Mouse (Mus musculus) kidney, adult 2 months (tissue): ENCODE results near the gene Gm28048.

ENCODE experiments used
- CTCF ChIP-seq: fragments of 200-500 bp; conservative IDR thresholded peaks from 2 replicates; pipeline ENCODE4 v1.5.1; 2011; ENCODE audit warnings: low read depth, mild to moderate bottlenecking, control low read depth, low read length, moderate library complexity, mixed read lengths; ENCODE audit not compliant: insufficient read depth, insufficient read length
- POLR2A ChIP-seq: fragments of 200-500 bp; IDR thresholded peaks from one replicate; pipeline ENCODE4 v1.6.1; 2011; ENCODE audit warnings: low read depth, low read length, control low read depth

DNA sequence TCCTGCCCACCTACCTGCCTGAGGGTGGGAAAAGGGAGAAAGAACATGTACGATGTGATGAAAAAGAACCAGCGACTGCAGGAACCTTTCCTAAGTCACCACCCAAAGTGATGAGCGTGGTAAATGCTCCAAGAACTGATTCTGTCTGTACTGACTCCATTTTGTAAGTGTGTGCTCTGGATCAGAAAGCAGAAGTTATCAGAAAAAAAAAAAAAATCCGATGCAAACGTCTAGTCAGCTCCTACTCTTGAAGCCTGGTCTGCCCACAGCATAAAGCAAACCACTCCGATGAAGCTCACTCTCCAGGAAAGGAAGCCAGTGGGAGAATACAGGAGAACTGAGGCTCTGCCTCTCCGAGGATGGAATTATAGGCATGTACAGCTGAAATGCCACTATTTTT lies 29.2 kb downstream of the Gm28048 start:
- TF ChIP-seq CTCF (no peak), POLR2A (no peak)
